Mouse (Mus musculus) adrenal gland, postnatal 14 days (tissue): ENCODE measurements around the gene Atg101. TPM values are rescaled to one million over a fixed set of nuclear protein-coding genes. Genes with fewer than 3 reads are reported as not detected.
"Not testable (repeated sequence)": the region's sequence is repeated elsewhere in the genome, so short reads cannot be mapped to it uniquely, and the experiment has no call there.

Experiments used
- DNase-seq: peaks from one replicate; pipeline ENCODE4 v3.0.0; 2021; ENCODE audit warnings: mixed read lengths
- total RNA-seq: library from RNA; stranded (reverse); gene quantifications from 2 replicates; pipeline ENCODE4 v1.2.3, GENCODE M21; 2021

Gene Atg101
- total RNA-seq, 1 experiment from 2014 or later, result 97.1 TPM

DNA sequence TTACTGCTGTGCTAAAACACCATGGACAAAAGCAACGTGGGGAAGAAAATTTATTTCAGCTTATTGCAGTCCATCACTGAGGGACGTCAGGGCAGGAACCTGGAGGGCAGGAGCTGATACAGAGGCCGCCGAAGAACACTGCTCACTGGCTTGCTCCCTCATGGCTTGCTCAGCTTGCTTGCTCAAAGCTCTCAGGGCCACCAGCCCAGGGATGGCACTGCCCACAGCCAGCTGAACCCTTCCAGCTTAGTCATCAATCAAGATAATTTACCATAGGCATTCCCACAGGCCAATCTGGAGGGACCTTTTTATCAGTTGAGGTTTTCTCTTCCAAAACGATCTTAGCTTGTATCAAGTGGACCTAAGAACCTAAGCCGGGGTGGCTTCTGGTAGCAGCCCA is 27.9 kb downstream of the Atg101 start:
- DNase-seq, result no peak

- no peak for DNase-seq
These were observed 31.3 kb downstream of the Atg101 start for GRCm38 (mm10) chr15:101315378-101315777.

DNA sequence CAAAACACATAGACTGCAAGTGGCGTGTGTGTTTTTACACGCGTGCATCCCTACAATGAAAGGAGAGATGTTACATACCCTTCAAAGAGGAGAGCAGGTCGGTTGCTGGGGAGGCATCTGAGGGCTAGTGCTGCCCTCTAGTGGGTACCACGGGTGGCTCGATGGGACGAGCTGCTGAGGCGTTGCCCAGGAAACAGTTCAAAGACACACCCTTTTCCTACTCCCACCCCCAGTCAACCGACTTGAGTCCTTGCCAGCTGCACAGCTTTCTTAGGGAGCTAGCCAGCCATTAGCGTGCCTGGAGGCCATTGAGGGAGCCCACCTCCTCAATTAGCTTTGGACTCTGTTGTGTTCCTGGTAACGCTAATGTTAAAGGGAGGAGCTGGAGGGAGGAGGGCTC is 31.8 kb downstream of the Atg101 start:
- peak; percentile 94 for DNase-seq

GRCm38 (mm10) chr15:101316279-101316912 is 32.3 kb downstream of the Atg101 start:
- no peak for DNase-seq

DNA sequence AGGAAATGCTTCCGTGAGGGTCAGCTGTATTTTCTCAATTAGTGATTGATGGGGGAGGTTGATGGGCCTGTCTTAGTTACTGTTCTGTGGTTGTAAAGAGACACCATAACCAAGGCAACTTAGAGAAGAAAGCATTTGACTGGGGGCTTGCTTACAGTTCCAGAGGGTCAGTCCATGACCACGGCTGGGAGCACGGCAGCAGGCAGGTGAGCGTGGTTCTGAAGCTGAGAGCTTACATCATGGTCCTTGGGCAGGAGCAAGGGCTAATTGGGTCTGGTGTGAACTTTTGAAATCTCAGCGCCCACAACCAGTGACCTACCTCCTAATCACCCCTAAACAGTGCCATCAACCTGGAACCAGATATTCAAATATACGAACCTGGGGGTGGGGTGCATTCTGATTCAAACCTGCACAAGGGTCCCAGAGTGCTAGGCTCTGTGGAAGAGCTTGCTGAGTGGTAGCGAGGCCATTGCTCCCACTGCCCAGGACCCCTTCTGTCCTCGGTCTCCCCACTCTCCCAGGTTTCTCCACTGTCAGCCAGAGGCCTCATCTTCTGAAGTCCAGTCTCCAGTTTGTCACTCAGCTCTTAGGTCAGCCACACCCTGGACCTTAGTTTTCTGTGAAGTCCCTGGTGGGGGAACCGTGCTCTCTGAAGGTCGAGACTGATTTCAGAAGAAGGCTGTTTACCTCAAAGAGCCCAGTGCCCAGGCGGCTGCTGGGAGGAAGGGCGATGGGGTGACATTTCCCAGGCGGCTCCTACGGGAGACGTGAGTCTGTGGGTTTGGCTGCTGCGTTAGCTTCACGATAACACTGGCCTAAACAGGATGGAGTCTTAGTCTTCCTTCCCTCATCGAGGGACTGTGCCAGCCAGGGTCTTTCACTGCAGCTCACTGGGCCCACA is 33.1 kb downstream of the Atg101 start:
- DNase-seq, result no peak

GRCm38 (mm10) chr15:101317814-101318500 is 33.9 kb downstream of the Atg101 start:
- no peak for DNase-seq

DNA sequence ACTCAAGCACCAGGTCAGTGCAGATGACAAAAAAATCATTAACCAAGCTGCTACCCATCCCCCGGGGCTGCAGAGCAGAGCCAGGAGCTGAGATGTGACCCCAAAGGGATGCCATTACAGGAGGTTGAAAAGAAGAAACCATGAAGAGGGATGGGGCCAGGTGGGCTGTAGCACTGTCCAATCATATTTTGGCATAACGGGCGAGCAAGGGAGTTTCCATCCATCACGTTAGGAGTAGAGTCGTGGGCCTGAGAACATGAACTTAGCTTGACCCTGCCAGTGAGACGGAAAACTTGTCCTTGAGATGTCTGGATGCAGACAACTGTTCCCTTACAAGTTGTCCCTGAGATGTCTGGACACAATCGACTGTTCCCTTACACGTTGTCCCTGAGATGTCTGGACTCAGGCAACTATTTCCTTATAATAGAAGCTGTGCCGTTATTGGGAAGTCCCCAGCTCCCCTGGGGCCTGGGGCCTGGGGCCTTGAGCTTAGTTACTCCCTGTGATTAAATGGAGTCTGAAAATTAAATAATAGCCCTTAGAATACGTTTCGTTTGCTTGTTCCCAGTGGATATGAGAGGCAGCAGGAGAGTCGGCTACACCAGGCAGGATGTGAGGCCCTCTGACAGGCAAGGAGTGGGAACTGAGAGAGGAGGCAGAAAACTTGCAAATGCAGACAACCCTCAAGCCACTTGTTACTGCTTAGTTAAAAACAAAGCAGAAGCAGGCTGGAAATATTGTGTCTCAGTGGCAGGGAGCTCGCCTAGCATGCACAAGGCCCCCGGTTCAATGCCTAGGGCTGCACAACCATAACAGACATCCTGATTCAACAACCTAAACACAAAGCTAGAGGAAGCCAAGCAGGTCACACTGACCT is 35.1 kb downstream of the Atg101 start:
- peak; percentile 57 for DNase-seq

GRCm38 (mm10) chr15:101320010-101320617 is 36.0 kb downstream of the Atg101 start:
- no peak for DNase-seq

GRCm38 (mm10) chr15:101320618-101321041 is 36.6 kb downstream of the Atg101 start:
- peak; percentile 65 for DNase-seq

GRCm38 (mm10) chr15:101321126-101321525 is 37.1 kb downstream of the Atg101 start:
- peak; percentile 58 for DNase-seq

GRCm38 (mm10) chr15:101322106-101322505 is 38.0 kb downstream of the Atg101 start:
- DNase-seq, result no peak

DNA sequence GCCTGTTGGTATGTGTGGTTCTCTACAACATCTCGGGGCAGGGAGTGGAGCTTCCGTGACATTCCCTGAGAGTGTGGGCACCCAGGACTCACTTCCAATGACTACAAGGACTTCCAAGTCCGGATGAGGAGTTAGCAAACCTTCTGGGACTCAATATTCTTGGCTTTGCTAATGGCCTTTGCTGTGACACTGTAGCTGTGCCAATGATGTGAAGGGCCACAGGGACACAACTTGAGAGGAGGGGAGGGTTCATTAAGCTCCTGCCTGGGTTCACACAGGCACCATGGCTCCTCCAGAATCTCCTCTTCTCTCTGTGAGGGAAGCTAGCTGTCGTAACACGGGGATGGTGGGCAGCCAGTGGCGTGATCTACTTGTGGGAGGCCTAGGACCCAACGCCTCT is 38.6 kb downstream of the Atg101 start:
- peak; percentile 39 for DNase-seq

DNA sequence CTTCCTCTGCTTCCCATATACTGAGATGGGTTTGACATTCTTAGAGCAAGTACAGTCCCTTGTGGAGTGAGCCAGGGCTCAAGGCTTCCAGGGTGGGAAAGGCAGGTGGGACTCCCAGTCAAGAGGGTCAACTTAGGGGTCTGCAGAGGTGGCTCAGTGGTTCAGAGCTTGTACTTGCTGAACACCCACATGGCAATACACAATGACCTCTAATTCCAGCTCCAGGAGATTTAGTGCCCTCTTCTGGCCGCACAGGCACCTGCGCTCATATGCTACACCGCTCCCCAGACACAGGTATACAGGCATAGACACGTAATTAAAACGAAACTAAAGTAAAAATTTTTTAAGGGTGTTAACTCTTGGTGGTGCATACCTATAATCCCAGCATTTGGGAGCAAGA is 39.4 kb downstream of the Atg101 start:
- DNase-seq, result no peak

GRCm38 (mm10) chr15:101324409-101324808 is 40.3 kb downstream of the Atg101 start:
- not testable (repeated sequence) for DNase-seq

- DNase-seq, result peak; percentile 32
These were observed 42.0 kb downstream of the Atg101 start for GRCm38 (mm10) chr15:101325991-101326534.

GRCm38 (mm10) chr15:101327282-101327681 is 43.2 kb downstream of the Atg101 start:
- peak; percentile 95 for DNase-seq

- DNase-seq, result no peak
These were observed 44.9 kb downstream of the Atg101 start for GRCm38 (mm10) chr15:101328876-101329563.

DNA sequence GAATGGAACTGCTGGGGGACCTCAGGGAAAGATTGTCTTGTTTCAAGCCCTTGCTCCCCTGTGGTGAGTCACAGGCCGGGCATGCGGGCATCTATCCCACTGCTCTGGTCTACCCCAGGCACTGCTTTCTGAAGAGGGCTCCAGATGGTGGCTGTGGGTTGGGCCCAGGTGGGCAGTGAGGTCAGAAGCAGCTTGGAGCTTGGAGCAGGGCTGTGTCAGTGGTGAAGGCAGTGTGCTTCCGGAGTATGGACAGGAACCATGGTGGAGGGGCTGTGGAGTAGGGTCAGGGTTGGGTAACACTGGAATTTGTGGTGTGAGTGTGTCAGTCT is 45.5 kb downstream of the Atg101 start:
- DNase-seq, result no peak

GRCm38 (mm10) chr15:101331090-101331489 is 47.0 kb downstream of the Atg101 start:
- no peak for DNase-seq

- no peak for DNase-seq
These were observed 48.3 kb downstream of the Atg101 start for GRCm38 (mm10) chr15:101332370-101332769.

DNA sequence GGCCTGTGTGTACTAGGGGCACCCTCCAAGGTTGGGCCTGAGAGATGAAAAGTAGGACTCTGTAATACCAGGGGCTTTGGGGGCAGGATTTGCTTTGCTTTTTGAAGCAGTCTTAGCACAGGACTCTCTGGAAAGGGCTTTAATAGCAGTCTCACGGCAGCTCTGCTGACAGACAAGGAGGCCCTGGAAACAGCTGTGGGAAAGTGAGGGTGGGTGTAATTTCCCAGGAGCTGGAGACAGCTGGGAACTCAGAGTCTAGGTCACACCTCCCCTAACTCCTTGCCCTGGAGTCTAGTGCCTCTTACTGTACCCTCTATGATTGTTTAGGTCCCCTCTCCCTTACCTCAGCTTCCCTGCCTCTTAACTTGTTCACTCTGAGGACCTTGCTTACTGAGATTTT is 49.1 kb downstream of the Atg101 start:
- no peak for DNase-seq
